Mouse (Mus musculus) sigmoid colon, adult 10 weeks (tissue): ENCODE data around the gene Fstl1. TPM values are rescaled to one million over a fixed set of nuclear protein-coding genes. Genes with fewer than 3 reads are reported as not detected.

Experiments used
- polyA plus RNA-seq: library from polyadenylated mRNA; stranded (reverse); fragments of 350-450 nt; fragmentation: Illumina TruSeq; extraction: RNeasy Lipid Tissue Mini Kit (QIAGEN cat#74804); gene quantifications from one replicate; pipeline ENCODE4 v1.2.3, GENCODE M21; 2014; ENCODE audit warnings: low read depth, low replicate concordance

The Fstl1 gene
- polyA plus RNA-seq: 80.2 TPM

DNA sequence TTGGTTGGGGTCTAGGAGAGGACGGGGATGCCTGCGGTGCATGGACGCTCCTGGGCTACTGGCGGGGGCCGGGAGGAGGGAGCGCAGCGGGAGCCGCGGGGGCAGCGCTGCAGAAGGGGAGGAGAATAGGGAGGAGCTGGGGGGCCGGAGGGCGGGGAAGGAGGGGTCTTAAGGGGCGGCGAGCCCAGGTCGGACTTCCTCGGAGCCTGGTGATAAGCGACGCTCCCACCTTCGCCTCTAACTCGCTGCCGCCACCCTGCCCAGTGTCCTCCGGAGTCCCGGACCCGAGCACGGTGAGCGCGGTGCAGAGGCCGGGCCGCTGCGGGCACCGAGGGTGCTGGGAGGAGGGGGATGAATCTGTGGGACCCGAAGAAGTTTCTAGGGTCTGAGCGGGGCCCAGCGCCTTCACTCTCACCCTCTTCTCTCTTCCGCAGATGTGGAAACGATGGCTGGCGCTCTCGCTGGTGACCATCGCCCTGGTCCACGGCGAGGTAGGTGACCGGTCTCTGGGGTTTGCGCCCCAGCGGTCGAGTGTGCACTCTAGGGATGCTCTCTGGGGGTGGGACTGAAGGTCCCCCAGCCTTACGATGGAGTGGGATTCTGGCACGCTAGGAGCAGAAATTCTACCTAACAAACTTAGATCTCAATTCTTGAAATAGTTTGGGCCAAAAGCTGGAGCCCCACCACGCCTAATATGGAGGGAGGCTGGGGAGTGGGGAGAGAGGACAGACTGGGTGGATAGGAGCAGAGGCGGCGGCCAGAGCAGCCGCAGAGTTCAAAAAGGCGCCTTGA is at the start of gene Fstl1:
TSS of gene Fstl1 (plus strand) at position 14 of the 792 bp plus-strand sequence.

DNA sequence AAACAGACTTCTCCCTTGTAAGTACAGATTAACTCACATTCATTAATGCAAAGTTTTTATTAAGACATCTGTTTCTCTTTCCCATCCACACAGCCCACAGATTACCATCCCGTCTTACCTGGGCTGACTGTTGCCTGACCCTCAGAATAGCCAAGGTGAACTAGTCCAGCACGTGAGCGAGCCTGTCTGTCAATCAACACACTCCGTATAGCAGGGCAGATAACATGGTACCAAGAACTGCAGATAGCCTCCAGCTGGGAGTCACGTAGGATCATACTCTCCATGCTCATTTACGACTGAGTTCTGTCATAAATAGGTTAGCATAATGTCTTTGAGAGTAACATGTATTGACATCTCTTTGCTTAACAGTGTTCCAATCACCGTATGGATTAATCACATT is 84.4 kb downstream of the Fstl1 start, which contains the start of gene Gm36028:
TSS of gene Gm36028 (minus strand) at position 118 of the 400 bp plus-strand sequence.

DNA sequence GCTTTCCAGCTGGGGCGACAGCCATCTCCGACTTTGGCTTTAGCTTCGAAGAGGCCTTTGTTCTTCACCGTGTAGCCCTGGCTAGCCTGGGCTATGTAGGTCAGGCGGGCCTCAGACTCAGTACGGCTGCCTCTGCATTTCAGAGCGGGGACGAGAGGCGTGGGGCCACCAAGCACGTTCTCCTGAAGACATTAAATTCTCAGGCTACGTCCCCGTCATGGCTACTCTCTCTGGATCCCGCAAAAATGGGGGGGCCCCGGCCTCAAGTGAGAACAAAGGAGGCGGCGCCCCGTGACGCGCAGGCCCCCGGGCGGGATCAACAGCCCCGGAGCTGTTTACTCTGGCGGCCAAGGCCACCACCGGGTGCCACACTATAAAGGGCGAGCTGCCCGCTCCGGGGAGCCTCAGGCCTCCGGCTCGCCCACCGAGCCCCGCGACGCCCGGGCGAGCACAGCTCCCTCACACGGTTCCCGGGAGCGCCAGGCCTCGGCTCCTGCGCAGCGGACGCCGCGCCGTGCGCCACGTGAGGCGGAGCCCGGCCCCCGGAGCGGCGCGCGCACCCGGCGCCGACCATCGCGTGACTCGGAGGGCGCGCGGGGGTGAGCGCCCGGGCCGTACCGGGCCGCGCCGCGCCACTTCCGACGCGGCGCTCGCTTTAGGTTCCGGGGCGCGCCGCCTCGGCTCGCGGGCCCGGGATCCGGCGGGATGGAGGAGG is 91.3 kb downstream of the Fstl1 start, which contains the start of gene Lrrc58:
TSS of gene Lrrc58 (plus strand) at position 599 of the 715 bp plus-strand sequence.

Other genes with a start within 250 kb of the Fstl1 start
- gene Gtf2e1, start 237.1 kb upstream of the Fstl1 start, polyA plus RNA-seq: 12.8 TPM
- gene Rabl3, start 237.0 kb upstream of the Fstl1 start, polyA plus RNA-seq: 33.6 TPM
- not detected for gene Hgd, start 196.7 kb upstream of the Fstl1 start, polyA plus RNA-seq
- 289 TPM for gene Ndufb4, start 122.4 kb upstream of the Fstl1 start, polyA plus RNA-seq
- not detected for gene Gm36028, start 84.3 kb downstream of the Fstl1 start, polyA plus RNA-seq
- 46.7 TPM for gene Lrrc58, start 91.5 kb downstream of the Fstl1 start, polyA plus RNA-seq
- gene Gpr156, start 139.6 kb downstream of the Fstl1 start, polyA plus RNA-seq: 0.09 TPM